Mouse (Mus musculus) ES-E14 (cell line): ENCODE data around the gene Mpp2. TPM values are rescaled to one million over a fixed set of nuclear protein-coding genes. Genes with fewer than 3 reads are reported as not detected.

Experiments
- DNase-seq: peaks from one replicate; pipeline ENCODE4 v3.0.0-alpha.2; 2013; ENCODE audit warnings: low read depth, low spot score
- H3K27ac ChIP-seq: 2 replicates; pipeline ENCODE4 v1.5.1; 2012; ENCODE audit warnings: low read depth, mild to moderate bottlenecking, low read length, moderate library complexity, mixed read lengths; ENCODE audit not compliant: poor library complexity, insufficient read depth, severe bottlenecking
- H3K36me3 ChIP-seq: 2 replicates; pipeline ENCODE4 v1.6.1; 2012; ENCODE audit warnings: mild to moderate bottlenecking, low read length, moderate library complexity, mixed read lengths; ENCODE audit not compliant: control insufficient read depth, poor library complexity, insufficient read depth, severe bottlenecking
- H3K4me1 ChIP-seq, 2 experiments: fragments of 150-350 bp in 1 of 2; sonication (generic) in 1 of 2; 2 replicates each; pipeline ENCODE4 v1.6.1; 2012; ENCODE audit warnings: low read length in 2 of 2, mild to moderate bottlenecking in 1 of 2, mixed read lengths in 1 of 2; ENCODE audit not compliant: control insufficient read depth in 2 of 2, insufficient read depth in 2 of 2, poor library complexity in 1 of 2
- H3K4me3 ChIP-seq, 2 experiments: fragments of 150-350 bp in 1 of 2; sonication (generic) in 1 of 2; 2 replicates each; pipeline ENCODE4 v1.5.1; 2012; ENCODE audit warnings: low read length in 2 of 2, low read depth in 1 of 2, mild to moderate bottlenecking in 1 of 2, mixed read lengths in 1 of 2; ENCODE audit not compliant: insufficient read depth in 1 of 2, poor library complexity in 1 of 2, severe bottlenecking in 1 of 2
- H3K9ac ChIP-seq: 2 replicates; pipeline ENCODE4 v1.6.1; 2012; ENCODE audit warnings: low read depth, mild to moderate bottlenecking, low read length, mixed read lengths; ENCODE audit not compliant: poor library complexity, insufficient read depth, severe bottlenecking
- H3K9me3 ChIP-seq: fragments of 150-350 bp; sonication (generic); 2 replicates; pipeline ENCODE4 v1.6.1; 2012; ENCODE audit warnings: low read depth, mild to moderate bottlenecking, low read length; ENCODE audit not compliant: control insufficient read depth, insufficient read depth
- CHD2 ChIP-seq: IDR thresholded peaks from 2 replicates; pipeline ENCODE4 v1.6.1; 2014; ENCODE audit warnings: mild to moderate bottlenecking, low read depth, low read length, inconsistent platforms
- HCFC1 ChIP-seq: IDR thresholded peaks from 2 replicates; pipeline ENCODE4 v1.6.1; 2012; ENCODE audit warnings: low read length, inconsistent platforms, borderline replicate concordance; ENCODE audit not compliant: insufficient read depth
- MAFK ChIP-seq: IDR thresholded peaks from 2 replicates; pipeline ENCODE4 v1.6.1; 2014; ENCODE audit warnings: mild to moderate bottlenecking, low read depth, low read length, inconsistent platforms; ENCODE audit not compliant: insufficient read depth
- ZC3H11A ChIP-seq: IDR thresholded peaks from 2 replicates; pipeline ENCODE4 v1.6.1; 2012; ENCODE audit warnings: low read depth, mild to moderate bottlenecking, inconsistent platforms, low read length, borderline replicate concordance
- ZNF384 ChIP-seq: IDR thresholded peaks from 2 replicates; pipeline ENCODE4 v1.6.1; 2012; ENCODE audit warnings: low read depth, low read length, inconsistent platforms
- in situ Hi-C, 2 experiments: fragments of 600-800 bp; cut with MboI; formaldehyde crosslinking; loops; one replicate each; pipeline ENCODE4 v1.15.1; 2025; ENCODE audit warnings: low sequenced_read_pairs in 2 of 2, inconsistent platforms in 1 of 2; ENCODE audit not compliant: unreplicated experiment in 2 of 2
- total RNA-seq: library from RNA; depleted of rRNA; stranded (reverse); fragments of 300-350 nt; gene quantifications from 2 replicates; pipeline ENCODE4 v1.2.3, GENCODE M21; 2012

The Mpp2 gene
- total RNA-seq, 1 experiment: 0.94 TPM

GRCm38 (mm10) chr11:102102485-102103258 lies 14.4 kb upstream of the Mpp2 start:
- Histone ChIP-seq H3K36me3 (no peaks in the 10 kb centered on the region), H3K9ac (no peak overlapping the region), H3K4me1 (peaks cover 1 to 5% of the 10 kb centered on the region in 2 experiments; a peak in 2 of 4 replicates), H3K9me3 (no peaks in the 10 kb centered on the region), H3K27ac (no peak overlapping the region), H3K4me3 (no peak overlapping the region)
- peak; percentile 63 for DNase-seq
- TF ChIP-seq CHD2 (no peak), MAFK (no peak), HCFC1 (no peak), ZC3H11A (peak; percentile 46; the same call in 1 of the 2 replicates), ZNF384 (no peak)
- in situ Hi-C loops: no loop called here

GRCm38 (mm10) chr11:102101219-102101618 lies 12.9 kb upstream of the Mpp2 start, which contains the start of gene Ppy:
Ppy (minus strand) TSS chr11:102101319.
- Histone ChIP-seq H3K9ac (no peak within 1 kb of the TSS), H3K4me1 (peaks cover 3 to 16% of the 10 kb centered on the region in 2 experiments; a peak in 3 of 4 replicates), H3K36me3 (no peaks in the 10 kb centered on the region), H3K27ac (no peak within 1 kb of the TSS), H3K9me3 (no peaks in the 10 kb centered on the region), H3K4me3 (no peak within 1 kb of the TSS)
- in situ Hi-C loops: no loop called here
- TF ChIP-seq ZC3H11A: no peak
- no peak for TF ChIP-seq MAFK
- no peak for TF ChIP-seq HCFC1
- TF ChIP-seq ZNF384: no peak
- no peak for TF ChIP-seq CHD2
- DNase-seq: no peak

DNA sequence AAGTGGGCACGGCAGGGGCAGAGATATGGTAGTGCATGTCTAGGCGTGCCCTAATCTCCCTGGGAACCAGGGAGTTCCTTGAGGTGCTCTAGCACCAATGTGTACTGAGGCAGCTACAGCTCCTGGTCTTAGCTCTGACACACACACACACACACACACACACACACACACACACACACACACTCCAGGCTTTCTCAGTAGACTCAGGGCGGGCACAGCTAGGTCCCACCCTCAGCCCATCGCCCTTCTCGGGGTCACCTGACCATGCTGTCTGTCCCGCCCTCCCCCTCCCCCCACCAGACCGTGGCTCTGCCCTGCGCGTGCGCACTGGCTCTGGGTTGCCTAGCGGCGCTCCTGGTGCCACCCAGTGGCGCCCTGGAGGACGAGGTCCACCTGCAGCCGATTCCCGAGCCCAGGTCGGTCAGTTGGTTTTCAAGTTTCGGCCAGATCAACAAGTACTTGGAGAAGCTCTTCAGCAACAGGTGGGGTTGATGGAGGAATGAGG lies 8.6 kb upstream of the Mpp2 start:
- Histone ChIP-seq H3K9ac (peak overlapping the region; percentile 45), H3K36me3 (no peaks in the 10 kb centered on the region), H3K9me3 (no peaks in the 10 kb centered on the region), H3K27ac (no peak overlapping the region), H3K4me1 (peaks cover 3 to 17% of the 10 kb centered on the region in 2 experiments; a peak in 3 of 4 replicates), H3K4me3 (peak overlapping the region; percentile 35 to 67)
- TF ChIP-seq HCFC1 (0 out of 2 replicates have a peak, but pooled peaks have one; percentile 29), ZNF384 (no peak)
- in situ Hi-C loops: no loop called here
- peak; percentile 81 for DNase-seq

DNA sequence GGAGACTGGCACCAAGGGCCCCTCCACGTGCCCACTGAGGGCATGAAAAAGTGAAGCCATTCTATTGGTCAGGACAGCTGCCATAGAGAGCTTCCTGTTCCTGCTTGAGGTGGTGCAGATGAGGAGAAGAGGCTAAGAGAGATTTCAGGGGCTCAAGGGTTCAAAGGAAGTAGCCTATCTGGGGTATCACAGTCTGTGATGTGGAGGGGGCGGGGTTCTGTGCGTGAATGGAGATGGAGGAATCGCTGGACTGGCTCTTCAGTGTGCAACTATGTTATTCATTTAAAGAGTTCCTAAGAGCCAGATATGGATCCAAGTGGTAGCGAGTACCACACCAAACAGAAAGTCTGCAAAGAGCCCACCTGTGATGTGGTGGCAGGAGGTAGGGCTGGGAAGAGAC lies 8.1 kb upstream of the Mpp2 start:
- no peak overlapping the region for H3K27ac ChIP-seq
- peaks cover 3 to 17% of the 10 kb centered on the region in 2 experiments; a peak in 3 of 4 replicates for H3K4me1 ChIP-seq
- H3K4me3 ChIP-seq: peak overlapping the region; percentile 20 to 28; a peak in 1 of 4 replicates
- H3K9me3 ChIP-seq: no peaks in the 10 kb centered on the region
- 0 out of 2 replicates have a peak overlapping the region, but pooled peaks have one; percentile 23 for H3K9ac ChIP-seq
- TF ChIP-seq ZC3H11A (no peak), ZNF384 (no peak), HCFC1 (no peak), CHD2 (no peak), MAFK (no peak)
- in situ Hi-C loops: no loop called here
- no peaks in the 10 kb centered on the region for H3K36me3 ChIP-seq
- DNase-seq: no peak
